Mouse (Mus musculus) retina, adult 2 months (tissue): Measurements from ENCODE around the gene Rrp9.

ENCODE experiments used
- DNase-seq: peaks from one replicate; pipeline ENCODE4 v3.0.0-alpha.2; 2012; ENCODE audit warnings: low read depth, low spot score

Gene Rrp9

GRCm38 (mm10) chr9:106456325-106457162 is 19.2 kb upstream of the Rrp9 start:
- DNase-seq: no peak

DNA sequence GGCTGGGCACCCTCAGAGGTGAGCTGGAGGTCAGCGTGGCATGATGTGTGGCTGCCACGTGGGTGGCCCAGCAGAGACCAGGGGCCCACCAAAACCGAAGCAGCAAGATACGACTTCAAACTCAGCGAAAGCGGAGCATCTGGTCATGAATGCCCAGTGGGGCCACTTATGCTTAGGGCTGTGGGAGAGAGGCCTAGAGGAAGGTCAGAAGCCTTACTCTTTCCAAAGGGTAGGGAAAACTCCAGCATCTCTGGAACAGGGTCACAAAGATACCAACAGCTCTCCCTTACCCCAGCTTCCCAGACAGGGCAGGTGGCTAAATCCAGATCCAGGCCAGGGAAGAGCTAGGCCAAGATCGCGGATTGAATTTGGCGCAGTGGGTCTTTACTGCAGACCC is 18.6 kb upstream of the Rrp9 start:
- no peak for DNase-seq

- no peak for DNase-seq
Measured at GRCm38 (mm10) chr9:106457920-106458319, 17.8 kb upstream of the Rrp9 start.

DNA sequence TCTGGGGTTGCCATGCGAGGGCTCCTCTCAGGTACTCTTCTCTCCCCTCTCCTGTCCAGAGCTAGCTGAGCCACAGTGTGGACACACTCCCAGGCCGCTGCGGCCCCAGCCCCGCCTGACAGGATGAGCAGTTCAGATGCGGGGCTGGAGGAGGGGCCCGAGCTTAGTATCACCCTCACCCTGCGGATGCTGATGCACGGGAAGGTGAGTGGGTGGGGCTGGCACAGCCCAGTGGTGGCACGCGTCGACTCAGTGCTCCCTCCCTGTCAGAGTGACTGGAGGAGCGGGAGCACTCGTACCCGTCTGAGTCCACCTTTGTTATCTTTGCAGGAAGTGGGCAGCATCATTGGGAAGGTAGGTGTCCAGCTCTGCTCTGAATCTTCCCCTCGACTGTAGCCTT is 15.8 kb upstream of the Rrp9 start:
- DNase-seq: no peak

DNA sequence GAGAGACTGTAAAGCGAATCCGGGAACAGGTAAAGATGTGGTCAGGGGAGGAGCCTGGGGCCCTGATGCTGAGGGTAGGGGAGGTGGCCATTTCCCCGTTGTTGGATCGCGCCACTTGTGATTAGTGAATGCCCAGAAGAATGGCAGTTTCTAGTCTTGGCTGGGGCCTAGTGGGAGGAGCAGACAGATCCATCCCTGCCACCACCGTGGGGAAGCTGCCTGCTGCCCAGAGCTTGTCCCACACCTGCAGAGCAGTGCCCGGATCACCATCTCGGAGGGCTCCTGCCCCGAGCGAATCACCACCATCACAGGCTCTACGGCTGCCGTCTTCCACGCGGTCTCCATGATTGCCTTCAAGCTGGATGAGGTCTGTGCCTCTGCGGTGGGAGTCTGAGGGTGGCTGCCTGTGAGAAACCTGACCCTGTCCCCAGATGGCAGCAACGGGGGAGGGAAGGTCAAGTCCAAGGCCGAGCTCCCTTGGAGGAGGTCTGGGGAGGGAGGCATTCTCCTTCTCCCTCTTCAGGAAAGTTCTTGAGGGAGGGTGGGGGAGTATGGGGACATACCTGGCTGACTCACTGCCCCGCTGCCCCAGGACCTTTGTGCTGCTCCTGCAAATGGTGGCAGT is 15.2 kb upstream of the Rrp9 start:
- DNase-seq: no peak

DNA sequence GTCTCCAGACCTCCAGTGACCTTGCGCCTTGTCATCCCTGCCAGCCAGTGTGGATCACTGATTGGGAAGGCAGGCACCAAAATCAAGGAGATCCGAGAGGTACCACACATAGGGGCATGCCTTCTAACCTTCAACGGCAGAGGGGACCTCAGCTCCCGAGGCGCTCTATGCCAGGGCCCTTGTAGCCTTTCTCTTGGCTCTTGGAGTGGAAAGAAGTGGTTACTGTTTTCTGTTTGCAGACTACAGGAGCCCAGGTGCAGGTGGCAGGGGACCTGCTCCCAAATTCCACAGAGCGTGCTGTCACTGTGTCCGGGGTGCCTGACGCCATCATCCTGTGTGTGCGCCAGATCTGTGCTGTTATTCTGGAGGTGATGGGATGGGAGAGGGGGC is 14.7 kb upstream of the Rrp9 start:
- no peak for DNase-seq

DNA sequence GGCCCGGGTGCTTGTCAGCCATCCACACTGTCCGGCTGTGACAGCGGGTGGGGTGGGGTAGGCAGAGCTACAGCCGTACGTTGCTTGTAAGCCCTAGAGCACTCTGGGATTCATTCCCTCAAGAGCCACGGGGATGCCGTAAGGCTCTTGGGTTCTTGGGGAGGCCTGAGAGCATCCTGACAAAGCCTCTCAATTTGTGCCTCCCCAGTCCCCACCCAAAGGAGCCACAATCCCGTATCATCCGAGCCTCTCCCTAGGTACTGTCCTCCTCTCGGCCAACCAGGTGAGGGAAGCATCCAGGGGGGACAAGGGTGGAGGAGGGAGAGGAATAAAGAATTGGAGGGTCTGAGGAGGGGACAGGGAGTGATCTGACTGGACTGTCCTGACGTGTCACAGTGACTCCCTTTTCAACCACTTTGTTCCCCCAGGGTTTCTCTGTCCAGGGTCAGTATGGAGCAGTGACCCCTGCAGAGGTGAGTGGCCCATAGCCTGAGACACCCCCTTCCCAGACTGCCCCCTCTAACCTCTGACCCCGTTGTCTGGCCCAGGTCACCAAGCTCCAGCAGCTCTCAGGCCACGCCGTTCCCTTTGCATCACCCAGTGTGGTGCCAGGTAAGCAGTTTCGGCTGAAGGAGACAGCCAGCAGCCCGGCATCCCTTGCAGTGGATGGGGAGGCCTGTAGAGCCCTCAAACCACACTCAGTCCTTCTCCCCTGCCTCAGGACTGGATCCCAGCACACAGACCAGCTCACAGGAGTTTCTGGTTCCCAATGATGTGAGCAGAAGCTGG is 13.9 kb upstream of the Rrp9 start:
- DNase-seq: no peak

DNA sequence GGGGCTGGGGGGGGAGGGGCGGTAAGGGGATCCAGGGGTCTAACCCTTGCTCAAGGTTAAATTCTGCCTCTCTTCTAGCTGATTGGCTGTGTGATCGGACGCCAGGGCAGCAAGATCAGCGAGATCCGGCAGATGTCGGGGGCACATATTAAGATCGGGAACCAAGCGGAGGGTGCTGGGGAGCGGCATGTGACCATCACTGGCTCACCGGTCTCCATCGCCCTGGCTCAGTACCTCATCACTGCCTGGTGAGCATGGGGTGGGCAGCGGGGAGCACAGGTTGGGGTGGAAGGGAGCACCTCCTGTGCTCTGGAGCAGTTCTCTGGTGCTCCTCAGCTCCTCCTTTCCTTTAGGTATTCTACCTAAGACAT is 13.3 kb upstream of the Rrp9 start:
- no peak for DNase-seq

- DNase-seq: no peak
Measured at GRCm38 (mm10) chr9:106463122-106464063, 12.4 kb upstream of the Rrp9 start.

GRCm38 (mm10) chr9:106464751-106465541 is 10.8 kb upstream of the Rrp9 start:
- DNase-seq: no peak

DNA sequence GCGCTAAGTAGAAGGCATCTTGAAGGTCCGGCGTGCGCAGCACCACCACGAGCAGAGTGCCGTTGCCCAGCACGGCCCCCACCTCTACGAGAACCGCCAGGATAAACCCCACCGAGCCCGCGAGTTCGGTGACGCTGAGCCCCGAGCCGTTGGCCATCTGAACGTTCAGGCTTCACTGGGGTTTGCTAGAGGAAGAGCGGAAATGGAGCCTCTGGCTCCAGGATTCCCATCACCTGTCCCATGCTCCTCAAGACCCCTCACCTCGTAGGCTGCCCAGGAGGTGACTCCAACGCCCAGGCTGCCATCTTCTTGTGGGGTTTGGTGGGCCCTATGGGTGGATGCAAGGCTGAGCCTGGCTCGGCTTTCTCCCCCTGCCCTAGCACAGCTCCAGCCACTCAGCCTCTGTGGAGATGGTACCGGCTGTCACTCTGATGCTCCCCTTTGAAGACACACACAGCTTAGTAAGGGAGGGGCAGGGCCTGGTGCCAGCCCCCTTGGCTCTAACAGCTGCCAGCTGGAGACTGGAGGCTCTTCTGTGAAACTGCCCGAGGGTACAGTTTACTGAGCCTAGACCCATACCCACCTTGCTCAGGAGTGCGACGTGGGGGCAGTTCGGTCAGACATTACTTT is 10.1 kb upstream of the Rrp9 start, which contains the start of gene Gpr62:
Gene Gpr62, minus strand, starts transcription at position 368 of the 630 bp plus-strand sequence.
- DNase-seq: no peak

DNA sequence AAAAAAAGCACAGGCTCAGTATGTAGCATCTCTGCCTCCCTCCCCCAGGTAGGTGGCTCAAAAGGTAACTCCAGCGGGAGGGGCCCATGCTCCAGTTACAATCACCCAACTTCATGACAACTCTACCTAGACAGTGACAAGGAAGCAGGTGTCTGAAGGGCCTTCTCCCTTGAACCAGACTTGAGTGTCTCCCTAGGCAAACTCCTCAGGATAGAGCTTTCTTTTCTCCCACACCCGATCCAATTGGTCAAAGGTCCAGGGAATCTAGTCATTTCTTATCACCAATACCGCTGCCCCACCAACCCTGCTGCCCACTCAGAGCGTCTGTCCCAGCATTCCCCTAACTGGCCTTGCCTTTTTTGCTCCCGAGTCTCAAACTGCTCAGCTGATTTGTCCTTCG is 9.0 kb upstream of the Rrp9 start:
- no peak for DNase-seq

DNA sequence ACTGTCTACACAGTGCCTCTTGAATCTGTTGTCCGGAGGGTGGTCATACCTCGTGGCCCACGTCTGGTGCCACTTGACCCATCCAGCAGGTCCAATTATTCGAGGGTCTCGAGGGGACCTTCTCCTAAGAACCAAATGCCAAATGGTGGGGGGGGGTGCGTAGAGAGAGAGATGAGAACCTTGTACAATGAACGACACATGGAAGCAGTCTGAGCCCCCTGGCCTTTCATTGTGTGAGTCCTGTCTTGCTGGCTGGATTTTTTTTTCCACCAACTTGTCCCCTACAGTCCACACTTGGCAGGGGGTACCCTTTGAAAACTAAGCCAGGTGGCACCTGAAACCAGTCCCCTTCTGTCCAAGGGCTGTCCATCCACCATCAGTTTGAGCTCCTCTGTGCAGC is 8.0 kb upstream of the Rrp9 start:
- no peak for DNase-seq

GRCm38 (mm10) chr9:106469317-106469716 is 6.4 kb upstream of the Rrp9 start:
- no peak for DNase-seq

DNA sequence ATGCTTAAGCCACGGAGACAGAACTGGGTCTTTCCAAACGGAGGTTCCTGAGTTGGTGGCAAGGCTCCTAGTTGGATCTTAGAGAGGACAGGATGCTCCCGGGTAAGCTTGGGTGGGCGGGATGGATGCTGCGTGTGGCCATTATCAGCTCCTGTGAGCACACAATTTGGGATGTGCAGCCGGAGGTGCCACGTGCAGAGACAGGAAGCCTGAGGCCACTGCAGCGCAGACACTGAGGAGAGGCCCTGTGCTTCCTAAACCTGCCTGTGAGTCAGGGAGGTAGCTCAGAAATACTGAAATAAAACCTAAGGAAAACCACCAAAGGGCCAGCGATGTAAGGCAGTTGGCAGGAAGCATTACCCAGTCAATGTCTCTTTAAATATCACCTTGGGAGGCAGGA is 6.0 kb upstream of the Rrp9 start:
- DNase-seq: no peak

DNA sequence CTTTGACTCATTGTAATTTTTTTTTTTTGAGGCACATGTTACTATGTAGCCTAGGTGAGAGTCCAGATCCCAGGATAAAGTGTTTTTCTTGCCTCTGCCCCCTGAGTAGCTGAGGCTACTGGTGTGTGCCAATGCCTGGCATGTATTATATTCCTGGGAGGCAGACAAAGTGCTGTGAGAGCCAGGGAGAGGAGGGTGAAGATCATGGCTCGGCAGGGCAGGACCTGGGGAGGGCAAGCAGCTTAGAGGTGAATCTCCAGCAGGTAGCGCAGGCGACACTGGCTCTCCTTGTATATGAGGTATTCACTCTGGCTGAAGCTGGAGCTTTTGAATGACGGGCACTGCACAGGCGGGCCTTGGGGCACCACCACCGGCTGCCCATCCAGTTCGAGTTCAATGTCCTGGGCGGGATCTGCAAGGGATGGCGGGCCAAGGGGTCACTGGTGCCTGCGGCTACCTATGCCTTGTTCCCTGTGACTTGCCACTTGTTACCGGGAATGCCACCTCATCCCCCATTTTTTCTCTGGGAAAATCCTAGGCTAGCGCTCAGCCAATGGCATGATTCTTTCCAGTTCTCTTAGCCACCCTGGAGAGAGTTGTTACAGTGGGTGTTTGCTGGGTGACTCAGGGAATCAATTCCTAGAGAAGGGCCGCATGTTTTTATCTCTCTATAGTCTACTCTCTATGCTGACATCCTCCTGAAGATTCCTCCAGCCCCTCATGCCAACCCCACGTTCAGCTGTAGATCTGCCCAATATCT is 4.6 kb upstream of the Rrp9 start:
- DNase-seq: no peak

DNA sequence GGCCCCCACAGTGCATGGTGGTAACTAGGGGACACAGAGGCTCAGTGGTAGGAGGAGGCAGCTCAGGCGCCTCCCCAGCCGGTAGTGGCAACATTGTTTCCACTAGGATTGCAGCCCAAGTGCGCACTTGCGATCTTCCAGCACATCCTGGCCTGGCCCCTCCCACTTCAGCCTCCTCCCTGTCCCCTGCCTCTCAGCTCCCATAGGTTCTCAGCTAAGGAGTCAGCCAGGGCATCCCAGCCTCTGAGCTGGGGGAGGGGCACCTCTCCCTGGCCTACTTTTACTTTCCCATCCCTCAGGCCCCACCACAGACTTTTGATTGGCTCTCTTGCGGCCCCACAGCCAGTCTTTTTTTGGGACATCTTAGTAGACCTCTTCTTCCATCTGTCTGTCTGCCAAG is 3.9 kb upstream of the Rrp9 start:
- no peak for DNase-seq

- DNase-seq: no peak
Measured at GRCm38 (mm10) chr9:106472321-106472720, 3.4 kb upstream of the Rrp9 start.

DNA sequence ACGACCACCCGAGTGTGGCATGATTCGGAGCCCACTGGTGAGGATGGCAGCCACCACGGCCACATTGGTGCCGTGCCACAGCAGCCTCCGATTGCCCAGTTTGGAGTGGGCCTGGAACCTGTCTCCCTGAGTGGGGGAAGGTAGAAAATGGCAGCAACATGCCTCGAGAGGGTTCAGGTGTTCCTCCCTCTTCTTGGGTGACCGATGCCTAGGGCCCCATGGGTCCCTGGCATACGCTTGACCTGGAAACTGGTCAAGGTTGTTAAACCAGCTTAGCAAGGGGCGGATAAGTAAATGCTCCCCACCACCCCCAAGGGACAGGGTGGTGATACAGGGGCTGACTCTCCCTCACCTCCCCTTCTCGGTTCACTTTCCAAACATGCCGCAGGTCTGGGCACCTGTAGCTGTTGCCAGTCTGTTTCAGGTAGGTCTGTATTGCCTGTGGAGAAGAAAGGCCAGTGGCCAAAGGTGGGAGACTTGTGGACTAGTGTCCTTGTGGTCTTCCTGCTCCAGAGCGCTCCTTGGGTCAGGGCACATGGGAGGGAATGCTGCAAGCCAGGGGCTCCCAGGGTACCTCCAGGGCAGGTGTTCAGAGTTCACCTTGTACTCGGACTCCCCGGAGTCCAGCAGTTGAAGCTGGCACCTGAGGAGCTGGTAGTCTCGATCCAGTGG is 2.5 kb upstream of the Rrp9 start:
- DNase-seq: no peak
